Mouse (Mus musculus) ES-Bruce4 (cell line): Measurements from ENCODE around the gene Cacnb2.

ENCODE experiments used
- CTCF ChIP-seq: IDR thresholded peaks from one replicate; pipeline ENCODE4 v1.8.1; 2011; ENCODE audit warnings: low read depth, low read length
- EP300 ChIP-seq: IDR thresholded peaks from 2 replicates; pipeline ENCODE4 v1.6.1; 2011; ENCODE audit warnings: low read depth, low read length; ENCODE audit not compliant: insufficient read depth
- POLR2A ChIP-seq: IDR thresholded peaks from one replicate; pipeline ENCODE4 v1.8.1; 2011; ENCODE audit warnings: low read length; ENCODE audit not compliant: insufficient read depth

DNA sequence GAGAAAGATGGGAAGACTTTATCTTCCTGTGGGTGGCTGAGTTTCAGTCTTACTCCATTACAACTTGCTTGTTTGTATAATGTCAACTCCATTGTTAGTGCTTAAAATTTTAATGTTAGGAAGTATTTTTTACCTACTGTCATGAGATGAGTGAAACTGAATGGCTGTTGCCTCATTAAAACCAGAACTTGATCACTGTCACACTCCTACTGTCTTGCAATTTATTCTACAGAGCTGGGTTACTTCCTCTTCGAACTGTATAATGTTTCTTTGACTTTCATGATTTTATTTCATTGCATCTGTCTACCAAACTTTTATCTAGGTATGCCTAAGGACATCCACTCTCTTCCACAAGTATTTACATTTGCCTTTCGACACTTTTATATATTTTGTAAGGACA lies 358.6 kb downstream of the Cacnb2 start:
- no peak for TF ChIP-seq CTCF
- TF ChIP-seq POLR2A: no peak
- no peak for TF ChIP-seq EP300
